Mouse (Mus musculus): ENCODE measurements at regions not wholly inside any gene's neighbourhood (a gene's known extent, or its start where the extent isn't known, plus 50 kb on each side); places are given as distances from the start of the nearest gene placed in this dataset.

DNA sequence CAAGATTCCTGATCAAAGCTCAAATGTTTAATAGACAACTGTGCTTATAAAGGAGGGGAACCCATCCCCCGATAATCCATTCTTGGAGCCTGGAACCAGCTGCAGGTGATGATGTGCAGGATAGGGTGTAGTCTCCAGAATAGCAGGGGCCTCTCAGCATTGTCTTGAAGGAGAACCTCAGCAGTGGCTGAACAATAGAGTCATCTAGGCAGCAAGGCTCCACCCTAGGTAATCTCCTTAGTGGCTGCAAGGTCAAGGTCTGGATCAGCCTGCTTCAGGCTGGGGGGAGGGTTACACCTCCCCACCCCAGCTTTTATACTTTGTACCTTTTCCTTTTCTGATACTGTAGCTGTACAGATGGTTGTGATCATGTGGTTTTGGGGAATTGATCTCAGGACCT is 116.8 kb upstream of the Mettl4 start:
- TF ChIP-seq CTCF (IDR thresholded peaks at IDR 0.05; ENCODE audit: control insufficient read depth, insufficient read depth, insufficient read length) (no peak), MAX (IDR thresholded peaks at IDR 0.05) (no peak), MYOD1 (IDR thresholded peaks at IDR 0.05; ENCODE audit: control insufficient read depth, insufficient read length, low read depth) (no peak), USF1 (IDR thresholded peaks at IDR 0.05; ENCODE audit: low read depth) (no peak), FOSL1 (IDR thresholded peaks at IDR 0.05; ENCODE audit: insufficient read depth, low read length, poor library complexity, severe bottlenecking) (no peak), CEBPB (IDR thresholded peaks at IDR 0.05; ENCODE audit: low read depth) (no peak), MYOG (IDR thresholded peaks at IDR 0.05; ENCODE audit: control insufficient read depth, extremely low read depth, insufficient read length) (no peak)

Data from C2C12 (cell line).